Mouse (Mus musculus): Measurements from ENCODE around the gene Pex11b. TPM values are rescaled to one million over a fixed set of nuclear protein-coding genes. Genes with fewer than 3 reads are reported as not detected.
A peak's percentile ranks its signal among the peaks of the same experiment; 100 is the strongest.

Gene Pex11b
- polyA plus RNA-seq, 1 experiment = 26.8 TPM

- peak overlapping the region; percentile 41 for H3ac ChIP-seq (ENCODE audit: control insufficient read depth, insufficient read length)
- peak overlapping the region; percentile 79 for H3K4me2 ChIP-seq (ENCODE audit: low read depth)
- peak overlapping the region; percentile 62 for H3K4me3 ChIP-seq
- peaks cover 10% of the 10 kb centered on the region for H3K36me3 ChIP-seq (ENCODE audit: control insufficient read depth, insufficient read depth)
- peaks cover 5% of the 10 kb centered on the region for H3K79me2 ChIP-seq (ENCODE audit: control insufficient read depth, insufficient read depth)
- no peaks in the 10 kb centered on the region for H3K27me3 ChIP-seq (ENCODE audit: control insufficient read depth, insufficient read depth, insufficient read length)
- no peak for TF ChIP-seq E2F4 (IDR thresholded peaks at IDR 0.05; ENCODE audit: insufficient read depth)
- no peak for TF ChIP-seq MYOG (IDR thresholded peaks at IDR 0.05; ENCODE audit: control insufficient read depth in 1 of 3, insufficient read depth in 1 of 3, insufficient read length in 2 of 3, low read depth in 2 of 3)
- TF ChIP-seq TCF3 (IDR thresholded peaks at IDR 0.05; ENCODE audit: insufficient read length, low read depth) = no peak
- TF ChIP-seq POLR2AphosphoS2 (IDR thresholded peaks at IDR 0.05; ENCODE audit: insufficient read length, low read depth) = no peak
- TF ChIP-seq SRF (IDR thresholded peaks at IDR 0.05; ENCODE audit: control insufficient read depth, insufficient read length, low read depth) = no peak
- no peak for TF ChIP-seq MYOD1 (IDR thresholded peaks at IDR 0.05; ENCODE audit: control insufficient read depth in 1 of 3, insufficient read length in 2 of 3, low read depth in 2 of 3)
These were observed 1.3 kb downstream of the Pex11b start for GRCm38 (mm10) chr3:96636448-96636847.

- Histone ChIP-seq H3K4me2 (ENCODE audit: low read depth) (no peak overlapping the region), H3K27me3 (ENCODE audit: control insufficient read depth, insufficient read depth, insufficient read length) (no peaks in the 10 kb centered on the region), H3K79me2 (ENCODE audit: control insufficient read depth, insufficient read depth) (no peaks in the 10 kb centered on the region), H3K4me3 (no peak overlapping the region), H3K36me3 (ENCODE audit: control insufficient read depth, insufficient read depth) (peaks cover 8% of the 10 kb centered on the region), H3ac (ENCODE audit: control insufficient read depth, insufficient read length) (no peak overlapping the region)
- TF ChIP-seq TCF12 (IDR thresholded peaks at IDR 0.05; ENCODE audit: insufficient read depth, poor library complexity, severe bottlenecking) = no peak
These were observed 4.0 kb downstream of the Pex11b start for GRCm38 (mm10) chr3:96639219-96639618.

GRCm38 (mm10) chr3:96645018-96645649 is 10.0 kb downstream of the Pex11b start, which contains the start of gene Itga10:
Itga10 (plus strand) TSS chr3:96645584.
- H3K36me3 ChIP-seq (ENCODE audit: control insufficient read depth, insufficient read depth) = peaks cover 12% of the 10 kb centered on the region
- H3K27me3 ChIP-seq (ENCODE audit: control insufficient read depth, insufficient read depth, insufficient read length) = no peaks in the 10 kb centered on the region
- H3K4me2 ChIP-seq (ENCODE audit: low read depth) = peak within 1 kb of the TSS; percentile 34
- no peak within 1 kb of the TSS for H3ac ChIP-seq (ENCODE audit: control insufficient read depth, insufficient read length)
- no peak within 1 kb of the TSS for H3K4me3 ChIP-seq
- TF ChIP-seq MYOD1 (IDR thresholded peaks at IDR 0.05; ENCODE audit: control insufficient read depth in 1 of 3, insufficient read length in 2 of 3, low read depth in 2 of 3) (no peak), E2F4 (IDR thresholded peaks at IDR 0.05; ENCODE audit: insufficient read depth) (no peak), TCF3 (IDR thresholded peaks at IDR 0.05; ENCODE audit: insufficient read length, low read depth) (no peak), CEBPB (IDR thresholded peaks at IDR 0.05; ENCODE audit: insufficient read depth, poor library complexity, severe bottlenecking) (no peak), MAX (IDR thresholded peaks at IDR 0.05; ENCODE audit: low read depth) (no peak), POLR2AphosphoS2 (IDR thresholded peaks at IDR 0.05; ENCODE audit: insufficient read length, low read depth) (no peak)
- no peaks in the 10 kb centered on the region for H3K79me2 ChIP-seq (ENCODE audit: control insufficient read depth, insufficient read depth)

GRCm38 (mm10) chr3:96647365-96647764 is 12.2 kb downstream of the Pex11b start:
- Histone ChIP-seq H3ac (ENCODE audit: control insufficient read depth, insufficient read length) (no peak overlapping the region), H3K36me3 (ENCODE audit: control insufficient read depth, insufficient read depth) (peaks cover 7% of the 10 kb centered on the region), H3K4me2 (ENCODE audit: low read depth) (no peak overlapping the region), H3K4me3 (no peak overlapping the region), H3K79me2 (ENCODE audit: control insufficient read depth, insufficient read depth) (no peaks in the 10 kb centered on the region), H3K27me3 (ENCODE audit: control insufficient read depth, insufficient read depth, insufficient read length) (no peaks in the 10 kb centered on the region)
- TF ChIP-seq MYOD1 (IDR thresholded peaks at IDR 0.05; ENCODE audit: control insufficient read depth in 1 of 3, insufficient read length in 2 of 3, low read depth in 2 of 3) (no peak), USF1 (IDR thresholded peaks at IDR 0.05; ENCODE audit: low read depth) (no peak), CEBPB (IDR thresholded peaks at IDR 0.05; ENCODE audit: insufficient read depth, poor library complexity, severe bottlenecking) (no peak), REST (IDR thresholded peaks at IDR 0.05; ENCODE audit: insufficient read depth, insufficient read length) (no peak), TCF3 (IDR thresholded peaks at IDR 0.05; ENCODE audit: insufficient read length, low read depth) (no peak), E2F4 (IDR thresholded peaks at IDR 0.05; ENCODE audit: insufficient read depth) (no peak), POLR2A (IDR thresholded peaks at IDR 0.05; ENCODE audit: insufficient read length, low read depth) (no peak), TCF12 (IDR thresholded peaks at IDR 0.05; ENCODE audit: insufficient read depth, poor library complexity, severe bottlenecking) (no peak), MYOG (IDR thresholded peaks at IDR 0.05; ENCODE audit: control insufficient read depth in 1 of 3, insufficient read depth in 1 of 3, insufficient read length in 2 of 3, low read depth in 2 of 3) (no peak), SRF (IDR thresholded peaks at IDR 0.05; ENCODE audit: control insufficient read depth, insufficient read length, low read depth) (no peak), POLR2AphosphoS2 (IDR thresholded peaks at IDR 0.05; ENCODE audit: insufficient read length, low read depth) (no peak), MAX (IDR thresholded peaks at IDR 0.05; ENCODE audit: low read depth) (no peak)

- H3K4me3 ChIP-seq = no peak overlapping the region
These were observed 25.7 kb downstream of the Pex11b start for GRCm38 (mm10) chr3:96660901-96661300.

More at GRCm38 (mm10) chr3:96660901-96661300, 25.7 kb downstream of the Pex11b start:
- H3K36me3 ChIP-seq (ENCODE audit: control insufficient read depth, insufficient read depth) = no peaks in the 10 kb centered on the region
- H3K27me3 ChIP-seq (ENCODE audit: control insufficient read depth, insufficient read depth, insufficient read length) = no peaks in the 10 kb centered on the region
- no peak overlapping the region for H3ac ChIP-seq (ENCODE audit: control insufficient read depth, insufficient read length)
- no peaks in the 10 kb centered on the region for H3K79me2 ChIP-seq (ENCODE audit: control insufficient read depth, insufficient read depth)
- TF ChIP-seq MAX (IDR thresholded peaks at IDR 0.05; ENCODE audit: low read depth) (no peak), E2F4 (IDR thresholded peaks at IDR 0.05; ENCODE audit: insufficient read depth) (no peak), USF1 (IDR thresholded peaks at IDR 0.05; ENCODE audit: low read depth) (no peak), REST (IDR thresholded peaks at IDR 0.05; ENCODE audit: insufficient read depth, insufficient read length) (no peak), MYOD1 (IDR thresholded peaks at IDR 0.05; ENCODE audit: control insufficient read depth in 1 of 3, insufficient read length in 2 of 3, low read depth in 2 of 3) (no peak), TCF3 (IDR thresholded peaks at IDR 0.05; ENCODE audit: insufficient read length, low read depth) (no peak), MYOG (IDR thresholded peaks at IDR 0.05; ENCODE audit: control insufficient read depth in 1 of 3, insufficient read depth in 1 of 3, insufficient read length in 2 of 3, low read depth in 2 of 3) (no peak), POLR2AphosphoS2 (IDR thresholded peaks at IDR 0.05; ENCODE audit: insufficient read length, low read depth) (no peak), SRF (IDR thresholded peaks at IDR 0.05; ENCODE audit: control insufficient read depth, insufficient read length, low read depth) (no peak), POLR2A (IDR thresholded peaks at IDR 0.05; ENCODE audit: insufficient read length, low read depth) (no peak), CEBPB (IDR thresholded peaks at IDR 0.05; ENCODE audit: insufficient read depth, poor library complexity, severe bottlenecking) (no peak), TCF12 (IDR thresholded peaks at IDR 0.05; ENCODE audit: insufficient read depth, poor library complexity, severe bottlenecking) (no peak)
- H3K4me2 ChIP-seq (ENCODE audit: low read depth) = no peak overlapping the region
